Mouse (Mus musculus) cortical plate, adult 2 months (tissue): ENCODE data around the gene Abat.

Experiments
- CTCF ChIP-seq: fragments of 200-500 bp; IDR thresholded peaks from 2 replicates; pipeline ENCODE4 v1.5.1; 2011; ENCODE audit warnings: mild to moderate bottlenecking, control low read depth, low read length; ENCODE audit not compliant: insufficient read depth; ENCODE audit errors: extremely low read depth
- POLR2A ChIP-seq: fragments of 200-500 bp; IDR thresholded peaks from 2 replicates; pipeline ENCODE4 v1.6.1; 2011; ENCODE audit warnings: mild to moderate bottlenecking, low read length, control low read depth; ENCODE audit not compliant: insufficient read depth; ENCODE audit errors: extremely low read depth

GRCm38 (mm10) chr16:8540859-8541314 lies 27.7 kb downstream of the Abat start:
- no peak for TF ChIP-seq POLR2A
- no peak for TF ChIP-seq CTCF
